Mouse (Mus musculus): ENCODE data around the gene Cyp4f39.

- TF ChIP-seq CTCF (IDR thresholded peaks at IDR 0.05; ENCODE audit: low read depth, low read length) (no peak), POLR2A (IDR thresholded peaks at IDR 0.05; ENCODE audit: borderline replicate concordance, low read depth, low read length) (no peak)
These were observed 19.7 kb downstream of the Cyp4f39 start for GRCm38 (mm10) chr17:32472176-32472575.

Data from bone marrow macrophage, adult 2 months (primary cell).